Mouse (Mus musculus): Measurements from ENCODE around the gene Plekho2. TPM values are rescaled to one million over a fixed set of nuclear protein-coding genes. Genes with fewer than 3 reads are reported as not detected.
A peak's percentile ranks its signal among the peaks of the same experiment; 100 is the strongest.

Plekho2 gene
- polyA plus RNA-seq, 1 experiment, result 7.5 TPM

DNA sequence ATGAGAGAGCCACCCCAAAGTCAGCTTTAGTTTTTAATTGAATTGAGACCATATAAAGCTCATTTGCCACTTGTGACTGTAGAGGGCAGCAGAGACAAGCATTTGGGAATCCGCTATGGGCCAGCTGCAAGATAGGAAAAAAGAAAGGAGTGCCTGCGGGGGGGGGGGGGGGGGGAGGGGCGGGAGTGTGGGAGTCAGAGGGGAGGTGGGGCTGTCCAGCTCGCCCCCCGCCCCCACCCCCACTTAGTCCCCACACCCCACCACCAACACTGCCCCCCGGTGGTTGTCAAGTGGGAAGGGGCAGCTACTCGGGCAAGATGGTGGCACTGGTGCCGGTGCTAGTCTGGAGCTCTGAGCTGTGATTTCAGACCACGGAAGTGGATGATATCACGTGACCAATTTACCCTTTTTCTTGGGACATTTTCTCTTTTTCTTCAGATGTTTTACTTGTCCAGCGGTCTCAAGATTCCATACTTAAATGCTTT lies 19.0 kb upstream of the Plekho2 start:
- Histone ChIP-seq H3K4me1 (ENCODE audit: control insufficient read depth, insufficient read depth, insufficient read length, low read length) (no peaks in the 10 kb centered on the region), H3K27ac (replicated peaks; ENCODE audit: low read depth, low read length) (no peak overlapping the region), H3K4me3 (ENCODE audit: insufficient read depth, low read depth, low read length) (no peak overlapping the region)

DNA sequence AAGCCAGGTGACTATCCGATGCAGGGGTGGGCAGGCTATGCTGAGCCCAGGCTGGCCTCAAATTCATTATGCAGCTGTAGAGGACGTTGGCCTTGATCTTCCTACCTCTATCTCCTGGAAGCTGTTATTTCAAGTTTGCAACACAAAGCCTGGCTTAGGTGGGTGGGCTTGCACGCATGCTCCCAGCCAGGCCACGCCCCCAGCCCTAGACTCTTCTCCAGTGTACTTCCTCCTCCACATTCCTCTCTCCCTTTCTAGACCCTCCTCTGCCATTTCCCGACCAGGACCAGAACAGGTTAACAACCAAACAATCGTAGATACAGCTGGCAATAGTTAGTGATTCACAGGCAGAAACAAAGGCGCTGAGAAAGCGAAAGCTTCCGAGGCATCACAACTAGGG lies 13.8 kb upstream of the Plekho2 start:
- Histone ChIP-seq H3K27ac (replicated peaks; ENCODE audit: low read depth, low read length) (no peak overlapping the region), H3K4me1 (ENCODE audit: control insufficient read depth, insufficient read depth, insufficient read length, low read length) (no peaks in the 10 kb centered on the region), H3K4me3 (ENCODE audit: insufficient read depth, low read depth, low read length) (no peak overlapping the region)

DNA sequence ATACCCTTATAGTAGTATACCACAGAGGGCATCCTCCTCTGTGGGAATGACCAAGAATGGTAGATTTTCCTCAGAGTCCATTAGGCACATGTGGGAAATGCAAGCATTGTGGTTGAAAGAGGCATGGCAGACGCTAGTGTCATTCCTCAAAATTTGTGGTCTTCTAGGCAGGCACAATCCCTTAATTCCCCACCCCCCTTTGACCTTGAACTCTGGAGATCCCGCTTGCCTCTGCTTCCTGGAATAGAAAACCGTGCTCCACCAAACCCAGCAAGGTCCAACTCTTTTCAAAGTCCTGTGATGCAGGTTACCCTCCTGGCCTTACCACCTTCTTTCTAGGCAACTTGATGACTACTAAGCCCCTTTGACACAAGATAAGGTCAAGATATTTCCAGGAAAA lies 12.9 kb upstream of the Plekho2 start:
- H3K27ac ChIP-seq (replicated peaks; ENCODE audit: low read depth, low read length), result no peak overlapping the region
- H3K4me1 ChIP-seq (ENCODE audit: control insufficient read depth, insufficient read depth, insufficient read length, low read length), result peaks cover 3% of the 10 kb centered on the region; the same call in 1 of the 2 replicates
- H3K4me3 ChIP-seq (ENCODE audit: insufficient read depth, low read depth, low read length), result no peak overlapping the region

DNA sequence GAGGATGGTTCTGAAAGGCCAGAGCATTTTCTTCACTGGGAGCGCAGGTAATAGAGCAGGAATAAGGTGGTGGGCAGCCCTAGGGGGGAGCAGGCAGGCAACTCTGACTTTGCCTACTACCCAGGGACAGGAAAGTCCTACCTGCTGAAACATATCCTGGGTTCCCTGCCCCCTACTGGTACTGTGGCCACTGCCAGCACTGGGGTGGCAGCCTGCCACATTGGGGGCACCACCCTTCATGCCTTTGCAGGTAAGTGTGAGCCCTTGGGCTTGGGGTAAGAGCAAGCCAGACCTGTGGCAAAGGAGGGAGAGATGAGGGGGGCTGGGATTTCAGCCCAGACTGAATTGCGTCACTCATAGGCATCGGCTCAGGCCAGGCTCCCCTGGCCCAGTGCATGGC lies 9.3 kb upstream of the Plekho2 start:
- Histone ChIP-seq H3K4me1 (ENCODE audit: control insufficient read depth, insufficient read depth, insufficient read length, low read length) (peaks cover 8% of the 10 kb centered on the region), H3K4me3 (ENCODE audit: insufficient read depth, low read depth, low read length) (no peak overlapping the region), H3K27ac (replicated peaks; ENCODE audit: low read depth, low read length) (no peak overlapping the region)

DNA sequence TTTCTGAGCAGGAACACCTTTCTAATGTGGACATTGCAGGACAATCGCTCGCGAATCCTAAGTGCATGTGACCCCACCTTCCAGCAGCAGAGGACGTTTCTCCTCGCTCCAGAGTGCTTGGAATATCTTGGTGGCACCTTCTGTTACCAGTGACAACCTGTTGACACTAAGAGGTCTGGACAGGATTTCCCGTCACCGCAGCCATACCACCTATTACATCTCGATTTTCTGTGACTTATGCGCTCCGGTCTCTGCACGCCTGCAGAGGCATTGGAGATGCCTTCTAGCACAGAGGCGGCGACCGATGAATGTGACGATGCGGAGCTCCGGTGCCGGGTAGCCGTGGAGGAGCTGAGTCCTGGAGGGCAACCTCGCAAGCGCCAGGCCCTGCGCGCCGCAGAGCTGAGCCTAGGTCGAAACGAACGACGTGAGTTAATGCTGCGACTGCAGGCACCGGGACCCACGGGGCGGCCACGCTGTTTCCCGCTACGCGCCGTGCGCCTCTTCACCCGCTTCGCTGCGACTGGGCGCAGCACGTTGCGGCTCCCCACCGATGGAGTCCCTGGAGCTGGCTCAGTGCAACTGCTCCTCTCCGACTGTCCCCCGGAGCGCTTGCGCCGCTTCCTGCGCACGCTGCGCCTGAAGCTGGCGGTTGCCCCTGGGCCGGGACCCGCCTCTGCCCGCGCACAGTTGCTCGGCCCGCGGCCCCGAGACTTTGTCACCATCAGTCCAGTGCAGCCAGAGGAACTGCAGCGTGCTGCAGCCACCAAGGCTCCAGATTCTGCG lies 7.9 kb upstream of the Plekho2 start:
- Histone ChIP-seq H3K4me1 (ENCODE audit: control insufficient read depth, insufficient read depth, insufficient read length, low read length) (peaks cover 8% of the 10 kb centered on the region), H3K4me3 (ENCODE audit: insufficient read depth, low read depth, low read length) (peak overlapping the region; percentile 55), H3K27ac (replicated peaks; ENCODE audit: low read depth, low read length) (no peak overlapping the region)

DNA sequence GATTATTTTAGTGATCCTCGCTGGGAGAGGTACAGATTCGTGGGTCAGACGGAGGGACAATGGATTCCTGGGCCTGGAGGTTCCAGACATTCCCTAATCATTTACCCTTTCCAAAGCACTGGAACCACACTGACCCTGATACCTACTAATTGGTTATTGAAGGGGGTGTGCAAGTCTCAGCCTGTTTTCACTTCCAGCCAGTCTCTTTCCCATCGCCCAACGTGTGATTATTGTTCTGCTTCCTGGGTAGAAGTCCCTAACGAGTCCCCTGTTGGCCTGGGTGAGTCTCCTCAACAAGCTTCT lies 7.4 kb upstream of the Plekho2 start:
- Histone ChIP-seq H3K4me3 (ENCODE audit: insufficient read depth, low read depth, low read length) (peak overlapping the region; percentile 55), H3K27ac (replicated peaks; ENCODE audit: low read depth, low read length) (no peak overlapping the region), H3K4me1 (ENCODE audit: control insufficient read depth, insufficient read depth, insufficient read length, low read length) (peaks cover 8% of the 10 kb centered on the region)

DNA sequence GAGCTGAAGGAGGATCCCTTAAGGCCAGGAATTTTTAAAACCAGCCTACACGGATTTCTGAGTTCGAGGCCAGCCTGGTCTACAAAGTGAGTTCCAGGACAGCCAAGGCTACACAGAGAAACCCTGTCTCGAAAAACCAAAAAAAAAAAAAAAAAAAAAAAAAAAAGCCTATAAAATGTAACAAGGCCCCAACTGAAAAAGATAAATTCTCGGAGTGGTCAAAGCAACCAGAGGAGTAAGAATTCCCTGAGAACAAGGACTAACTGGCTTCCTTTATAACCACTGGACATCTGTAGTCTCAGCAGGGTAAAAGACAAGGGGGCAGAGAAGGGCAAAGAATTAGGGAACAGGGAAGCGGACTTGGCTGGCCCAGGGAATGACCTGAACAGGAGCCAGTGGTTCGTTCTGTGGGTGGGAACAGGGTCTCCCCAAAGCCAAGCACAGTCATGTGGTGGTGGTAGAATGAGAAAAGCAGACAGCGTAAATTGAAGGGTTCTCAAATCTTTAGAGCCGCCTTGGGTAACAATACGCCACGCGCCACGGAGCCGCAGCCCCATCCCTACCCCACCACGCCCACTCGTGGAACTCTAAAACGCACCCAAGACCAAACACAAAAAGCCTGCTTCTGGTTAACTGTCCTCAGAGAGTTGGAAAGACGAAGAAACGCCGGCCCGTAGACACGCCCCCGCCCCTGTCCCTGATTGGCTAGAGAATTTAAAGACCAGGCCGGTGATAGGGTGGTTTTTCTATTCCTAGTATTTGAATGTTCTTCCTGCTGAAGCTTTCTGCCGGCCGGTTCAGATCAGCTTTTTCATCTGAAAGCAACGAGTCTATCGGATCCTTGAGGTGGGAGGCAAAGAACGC lies 6.8 kb upstream of the Plekho2 start, which contains the start of gene Pif1:
Gene Pif1, plus strand, starts transcription at position 755 of the 864 bp plus-strand sequence.
- Histone ChIP-seq H3K4me3 (ENCODE audit: insufficient read depth, low read depth, low read length) (peak within 1 kb of the TSS; percentile 55), H3K27ac (replicated peaks; ENCODE audit: low read depth, low read length) (no peak within 1 kb of the TSS), H3K4me1 (ENCODE audit: control insufficient read depth, insufficient read depth, insufficient read length, low read length) (peaks cover 8% of the 10 kb centered on the region)

DNA sequence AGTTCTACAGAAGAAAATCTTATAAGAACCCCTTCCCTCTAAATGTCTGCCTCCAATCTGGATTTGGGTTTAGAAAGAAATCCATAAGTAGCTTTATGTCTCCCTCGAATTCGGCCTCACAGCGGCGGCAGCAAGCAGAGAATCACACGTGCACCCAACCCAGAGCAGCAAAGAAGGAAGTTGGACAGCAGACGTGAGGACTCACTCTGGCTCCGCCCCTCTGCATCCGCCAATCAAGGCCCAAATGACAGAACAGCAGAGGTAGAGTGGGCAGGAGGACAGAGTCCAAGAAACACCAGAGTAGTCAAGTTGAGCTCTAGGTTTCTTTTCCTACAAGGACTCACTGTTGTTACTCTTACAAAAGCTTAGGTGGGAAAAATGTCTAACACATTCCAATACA lies 3.2 kb upstream of the Plekho2 start:
- no peak overlapping the region for H3K4me3 ChIP-seq (ENCODE audit: insufficient read depth, low read depth, low read length)
- no peak overlapping the region for H3K27ac ChIP-seq (replicated peaks; ENCODE audit: low read depth, low read length)
- peaks cover 6% of the 10 kb centered on the region; the same call in 1 of the 2 replicates for H3K4me1 ChIP-seq (ENCODE audit: control insufficient read depth, insufficient read depth, insufficient read length, low read length)

DNA sequence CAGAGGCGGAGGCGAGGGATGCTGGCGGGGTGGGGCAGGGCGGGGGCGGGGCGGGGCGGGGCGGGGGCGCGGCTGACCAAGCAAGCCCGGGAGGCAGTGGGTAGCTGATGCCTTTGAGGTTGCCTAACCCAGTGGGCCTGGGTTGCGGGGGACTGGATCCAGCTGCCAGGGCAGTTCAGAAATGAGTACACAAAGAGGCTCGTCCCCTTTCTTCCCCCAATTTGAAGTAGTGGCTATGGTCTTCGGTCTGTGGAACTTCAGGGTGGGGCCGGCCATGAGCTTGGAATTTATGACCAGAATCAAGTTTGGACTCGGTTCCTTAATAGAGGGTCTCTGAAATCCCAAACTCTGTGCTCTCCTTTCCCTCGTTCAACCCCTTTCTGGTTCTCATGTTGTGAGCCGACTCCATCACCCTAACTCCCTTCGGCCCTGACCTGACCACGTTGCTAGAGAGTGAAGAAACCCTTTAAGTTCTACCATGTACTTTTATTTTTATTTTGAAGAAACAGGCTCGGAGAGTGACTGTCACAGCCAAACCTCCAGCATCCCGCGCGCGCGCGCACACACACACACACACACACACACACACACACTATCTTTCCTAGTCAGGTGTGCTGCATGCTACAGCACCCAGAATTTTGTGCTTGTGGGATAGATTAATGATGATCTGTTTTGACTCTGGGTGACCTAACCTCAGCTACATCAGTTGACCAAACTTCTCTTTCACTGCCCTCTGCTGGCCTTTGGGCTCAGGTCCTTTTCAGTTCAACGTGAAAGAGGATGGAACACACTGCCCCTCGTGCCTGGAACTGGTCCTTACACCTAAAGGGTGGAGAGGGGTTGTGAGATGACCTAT lies 789 bp upstream of the Plekho2 start:
- H3K4me1 ChIP-seq (ENCODE audit: control insufficient read depth, insufficient read depth, insufficient read length, low read length), result 0 out of 2 replicates have a peak, but pooled peaks cover 2% of the 10 kb centered on the region
- H3K27ac ChIP-seq (replicated peaks; ENCODE audit: low read depth, low read length), result peak overlapping the region; percentile 82
- H3K4me3 ChIP-seq (ENCODE audit: insufficient read depth, low read depth, low read length), result peak overlapping the region; percentile 62

DNA sequence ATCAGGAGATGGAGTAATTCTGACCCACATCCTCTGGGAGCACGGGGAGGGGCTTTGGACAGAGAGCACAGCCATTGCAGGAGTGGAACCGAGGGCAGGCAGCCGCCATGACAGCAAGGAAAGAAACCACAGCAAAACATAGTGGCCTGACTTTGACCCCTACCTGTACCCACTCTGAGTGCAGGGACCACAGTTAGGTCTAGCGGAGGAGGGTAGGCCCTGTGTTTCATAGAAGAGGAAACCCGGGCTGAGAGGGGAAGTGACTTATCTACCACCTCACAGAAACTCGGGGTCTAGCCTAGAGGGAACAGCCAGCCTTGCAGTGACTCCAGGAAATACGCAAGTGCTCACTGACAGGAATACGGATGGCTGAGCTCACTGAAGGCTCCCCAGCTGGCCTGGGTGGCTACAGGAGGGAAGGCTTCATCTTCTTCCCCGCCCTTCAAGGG lies 1.0 kb downstream of the Plekho2 start:
- H3K4me1 ChIP-seq (ENCODE audit: control insufficient read depth, insufficient read depth, insufficient read length, low read length), result 0 out of 2 replicates have a peak, but pooled peaks cover 2% of the 10 kb centered on the region
- peak overlapping the region; percentile 92 for H3K4me3 ChIP-seq (ENCODE audit: insufficient read depth, low read depth, low read length)
- peak overlapping the region; percentile 97 for H3K27ac ChIP-seq (replicated peaks; ENCODE audit: low read depth, low read length)

DNA sequence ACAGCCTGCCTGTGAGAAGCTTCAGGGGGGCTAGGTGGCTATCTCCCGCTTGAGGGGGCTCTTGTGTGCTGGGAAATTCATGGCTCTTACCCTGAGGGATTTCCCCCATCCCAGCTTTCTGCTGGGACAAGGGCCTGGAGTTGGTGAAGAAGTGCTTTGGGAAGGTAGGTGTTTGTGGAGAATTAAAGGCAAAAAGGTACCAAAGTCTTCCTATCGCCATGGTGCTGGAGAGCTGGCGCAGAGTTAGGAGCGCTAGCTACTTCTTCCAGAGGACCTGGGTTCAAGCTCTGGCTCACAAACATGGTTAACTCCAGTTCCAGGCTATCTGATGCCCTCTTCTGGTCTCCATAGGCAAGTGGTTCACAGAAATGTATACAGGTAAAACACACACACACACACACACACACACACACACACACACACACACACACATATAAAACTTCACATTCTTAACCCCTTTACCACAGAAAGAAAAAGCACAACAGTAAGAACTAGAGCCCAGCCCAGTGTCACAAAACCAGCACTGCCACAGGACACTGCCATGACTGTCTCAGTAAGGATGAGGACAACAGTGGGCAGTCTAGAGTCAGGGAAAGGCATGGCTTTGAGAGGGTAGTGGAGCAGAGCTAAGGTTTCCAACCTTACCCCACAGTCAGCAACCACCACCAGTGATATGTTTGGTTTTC lies 2.2 kb downstream of the Plekho2 start:
- H3K4me1 ChIP-seq (ENCODE audit: control insufficient read depth, insufficient read depth, insufficient read length, low read length), result 0 out of 2 replicates have a peak, but pooled peaks cover 2% of the 10 kb centered on the region
- peak overlapping the region; percentile 92 for H3K4me3 ChIP-seq (ENCODE audit: insufficient read depth, low read depth, low read length)

DNA sequence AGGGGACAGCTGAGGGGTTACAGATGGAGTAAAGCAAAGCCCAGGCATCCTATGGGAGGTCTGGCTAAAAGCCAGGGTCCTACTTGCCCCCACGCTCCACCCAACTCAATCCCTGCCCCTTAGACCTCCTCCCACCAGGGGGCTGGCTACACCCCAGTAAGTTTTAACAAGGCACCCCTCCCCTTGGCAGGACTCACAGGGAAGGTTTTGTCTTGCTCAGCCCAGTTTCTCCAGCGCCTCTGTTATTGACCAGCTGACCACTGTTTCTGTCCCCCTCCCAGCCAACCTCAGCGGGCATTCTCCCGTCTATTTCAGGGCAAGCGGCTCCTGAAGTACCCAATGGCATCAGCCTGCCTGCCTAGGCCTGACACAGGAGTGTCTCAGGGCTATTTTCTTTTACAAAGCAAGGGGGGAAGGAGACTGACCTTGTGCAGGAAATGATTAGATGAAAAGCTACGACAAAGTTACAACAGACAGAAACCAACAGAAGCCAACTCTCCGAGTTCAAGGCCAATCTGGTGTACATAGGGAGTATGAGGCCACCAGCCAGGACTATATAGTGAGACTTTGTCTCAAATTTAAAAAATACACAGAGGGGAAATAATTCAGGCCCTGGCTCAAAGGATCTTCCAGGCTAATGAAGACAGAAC lies 2.9 kb downstream of the Plekho2 start:
- H3K4me3 ChIP-seq (ENCODE audit: insufficient read depth, low read depth, low read length), result peak overlapping the region; percentile 92
- H3K4me1 ChIP-seq (ENCODE audit: control insufficient read depth, insufficient read depth, insufficient read length, low read length), result 0 out of 2 replicates have a peak, but pooled peaks cover 2% of the 10 kb centered on the region
- peak overlapping the region; percentile 97 for H3K27ac ChIP-seq (replicated peaks; ENCODE audit: low read depth, low read length)

More for the DNA sequence above, 2.2 kb downstream of the Plekho2 start:
- peak overlapping the region; percentile 97 for H3K27ac ChIP-seq (replicated peaks; ENCODE audit: low read depth, low read length)

DNA sequence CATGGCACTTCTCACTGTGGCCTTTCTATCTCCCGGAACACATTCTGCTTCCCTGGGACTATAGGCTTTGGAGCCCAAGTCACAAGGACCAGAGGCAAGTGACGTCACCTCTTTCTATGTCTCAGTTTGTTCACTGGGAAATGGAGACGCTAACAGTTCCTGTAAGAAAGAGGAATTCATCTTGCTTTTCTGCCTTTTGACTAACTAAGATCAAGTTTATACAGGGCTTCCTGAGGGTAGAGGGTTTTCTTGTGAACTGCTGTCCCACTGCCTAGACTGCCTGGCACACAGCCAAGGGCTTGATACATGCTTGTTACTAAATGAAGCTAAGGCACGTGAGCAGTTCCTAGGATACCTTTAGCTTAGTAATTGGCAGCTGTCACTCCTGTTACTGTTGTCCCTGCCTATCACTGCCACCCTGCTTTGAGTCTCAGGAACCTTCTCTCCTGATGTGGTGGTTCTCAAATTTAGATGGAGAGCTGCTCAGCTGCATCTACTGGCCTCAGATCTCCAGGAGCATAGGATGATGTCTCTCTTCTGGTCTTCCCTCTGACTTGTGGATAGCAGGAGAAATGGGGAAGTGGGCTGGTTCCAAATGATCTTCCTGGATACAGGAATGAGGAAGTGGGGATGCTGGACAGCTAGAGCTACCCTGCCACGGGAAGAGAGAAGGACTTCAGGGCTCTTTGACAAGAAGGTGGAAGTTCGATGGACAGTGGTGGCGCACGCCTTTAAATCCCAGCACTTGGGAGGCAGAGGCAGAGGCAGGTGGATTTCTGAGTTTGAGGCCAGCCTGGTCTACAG lies 4.2 kb downstream of the Plekho2 start:
- 0 out of 2 replicates have a peak overlapping the region, but pooled peaks have one; percentile 1 for H3K27ac ChIP-seq (replicated peaks; ENCODE audit: low read depth, low read length)
- H3K4me3 ChIP-seq (ENCODE audit: insufficient read depth, low read depth, low read length), result no peak overlapping the region
- H3K4me1 ChIP-seq (ENCODE audit: control insufficient read depth, insufficient read depth, insufficient read length, low read length), result 0 out of 2 replicates have a peak, but pooled peaks cover 2% of the 10 kb centered on the region
